Mouse (Mus musculus): ENCODE measurements around the gene Serpini1. TPM values are rescaled to one million over a fixed set of nuclear protein-coding genes. Genes with fewer than 3 reads are reported as not detected.

Gene Serpini1
- total and polyA plus RNA-seq, 2 experiments from 2014 or later: 91.6 to 168 TPM

- no peak for ATAC-seq
- Histone ChIP-seq H3K9ac (replicated peaks; ENCODE audit: low read length) (no peak overlapping the region), H3K36me3 (ENCODE audit: insufficient read depth, low read length) (no peaks in the 10 kb centered on the region), H3K27me3 (ENCODE audit: insufficient read depth, low read length) (no peaks in the 10 kb centered on the region), H3K9me3 (ENCODE audit: low read length) (no peaks in the 10 kb centered on the region), H3K4me1 (ENCODE audit: insufficient read depth, low read length) (no peaks in the 10 kb centered on the region), H3K4me2 (ENCODE audit: low read depth, low read length) (no peak overlapping the region), H3K4me3 (ENCODE audit: low read length) (no peak overlapping the region), H3K27ac (no peak overlapping the region)
- no peak for DNase-seq (ENCODE audit: low spot score)
- TF ChIP-seq CTCF (IDR thresholded peaks at IDR 0.05; ENCODE audit: low read depth): no peak
- 81% methylated on average over 3 of the region's 3 CpGs for WGBS
Observed at GRCm38 (mm10) chr3:75687187-75687825, 130.0 kb downstream of the Serpini1 start.

- ATAC-seq (no peak), DNase-seq (ENCODE audit: low spot score) (no peak)
- H3K4me2 ChIP-seq (ENCODE audit: low read depth, low read length): no peak overlapping the region
- no peak overlapping the region for H3K9ac ChIP-seq (replicated peaks; ENCODE audit: low read length)
- no peaks in the 10 kb centered on the region for H3K9me3 ChIP-seq (ENCODE audit: low read length)
- H3K4me3 ChIP-seq (ENCODE audit: low read length): no peak overlapping the region
- no peaks in the 10 kb centered on the region for H3K27me3 ChIP-seq (ENCODE audit: insufficient read depth, low read length)
- no peaks in the 10 kb centered on the region for H3K4me1 ChIP-seq (ENCODE audit: insufficient read depth, low read length)
- no peak overlapping the region for H3K27ac ChIP-seq
- no peaks in the 10 kb centered on the region for H3K36me3 ChIP-seq (ENCODE audit: insufficient read depth, low read length)
- no peak for TF ChIP-seq CTCF (IDR thresholded peaks at IDR 0.05; ENCODE audit: low read depth)
Observed at GRCm38 (mm10) chr3:75690321-75690720, 133.0 kb downstream of the Serpini1 start.

- ATAC-seq (no peak), DNase-seq (ENCODE audit: low spot score) (no peak)
- Histone ChIP-seq H3K27me3 (ENCODE audit: insufficient read depth, low read length) (no peaks in the 10 kb centered on the region), H3K9ac (replicated peaks; ENCODE audit: low read length) (no peak overlapping the region), H3K4me3 (ENCODE audit: low read length) (no peak overlapping the region), H3K27ac (no peak overlapping the region), H3K4me1 (ENCODE audit: insufficient read depth, low read length) (no peaks in the 10 kb centered on the region), H3K4me2 (ENCODE audit: low read depth, low read length) (no peak overlapping the region), H3K9me3 (ENCODE audit: low read length) (no peaks in the 10 kb centered on the region), H3K36me3 (ENCODE audit: insufficient read depth, low read length) (no peaks in the 10 kb centered on the region)
- TF ChIP-seq CTCF (IDR thresholded peaks at IDR 0.05; ENCODE audit: low read depth): no peak
- 84% methylated on average over 1 of the region's 1 CpGs for WGBS
Observed at GRCm38 (mm10) chr3:75692088-75692487, 134.7 kb downstream of the Serpini1 start.

Other genes with a start within 250 kb of the Serpini1 start
- gene Wdr49, start 75.4 kb upstream of the Serpini1 start, total RNA-seq (2014; rRNA removed): 1.2 and 1.3 TPM in 2 replicates
- gene Wdr49, start 75.4 kb upstream of the Serpini1 start, polyA plus RNA-seq (2015; fragmentation: Nextera tagmentation; extraction: Ambion mirVana): 0.34 and 0.35 TPM in 2 replicates
- 29.4 and 30.0 TPM in 2 replicates for gene Pdcd10, start 691 bp upstream of the Serpini1 start, total RNA-seq (2014; rRNA removed)
- gene Pdcd10, start 691 bp upstream of the Serpini1 start, polyA plus RNA-seq (2015; fragmentation: Nextera tagmentation; extraction: Ambion mirVana): 110 and 112 TPM in 2 replicates
- not detected in 2 replicates for gene Gm29133, start 190.7 kb downstream of the Serpini1 start, total RNA-seq (2014; rRNA removed)
- not detected in 2 replicates for gene Gm29133, start 190.7 kb downstream of the Serpini1 start, polyA plus RNA-seq (2015; fragmentation: Nextera tagmentation; extraction: Ambion mirVana)

Data from hindbrain, postnatal 0 days (tissue).